Mouse (Mus musculus) left cerebral cortex, postnatal 4 days (tissue): Measurements from ENCODE around the gene Adrm1. TPM values are rescaled to one million over a fixed set of nuclear protein-coding genes. Genes with fewer than 3 reads are reported as not detected.

Experiments used
- DNase-seq: peaks from one replicate; pipeline ENCODE4 v3.0.0-alpha.2; 2022
- intact Hi-C: fragments of 180-260 bp; cut with DNase I; formaldehyde crosslinking; loops from one replicate; pipeline ENCODE4 v1.15.1; 2025
- microRNA-seq: library from miRNA; unstranded; fragments of <30 nt; microRNA quantifications from one replicate; pipeline ENCODE4 v1.2.0, GENCODE M21; 2022
- total RNA-seq, 2 experiments: library from RNA; stranded (reverse); gene quantifications; 2 replicates each; pipeline ENCODE4 v1.2.3; 2021

Gene Adrm1
- total RNA-seq, 2 experiments from 2014 or later: 117 to 118 TPM

DNA sequence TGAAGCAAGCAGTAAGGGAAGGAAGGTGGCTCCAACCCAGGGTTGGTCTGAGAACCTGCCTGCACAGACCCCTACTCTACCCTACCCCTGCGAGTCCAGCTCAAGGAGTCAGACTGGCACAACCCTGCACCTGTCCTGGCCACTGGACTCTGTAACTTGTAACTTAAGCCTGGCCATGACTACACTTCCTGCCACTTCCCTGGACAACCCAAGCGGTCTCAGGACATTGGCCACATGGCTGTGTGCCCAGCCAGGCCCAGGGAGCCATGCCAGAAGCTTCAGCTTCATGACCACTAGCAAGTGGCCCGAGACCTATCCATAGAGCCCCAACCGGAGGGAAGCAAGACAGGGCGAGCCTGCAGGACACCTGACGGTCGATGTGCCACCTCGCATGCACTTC, 46.3 kb downstream of the Adrm1 start:
- intact Hi-C loops: no loop called here
- DNase-seq: peak; percentile 54

DNA sequence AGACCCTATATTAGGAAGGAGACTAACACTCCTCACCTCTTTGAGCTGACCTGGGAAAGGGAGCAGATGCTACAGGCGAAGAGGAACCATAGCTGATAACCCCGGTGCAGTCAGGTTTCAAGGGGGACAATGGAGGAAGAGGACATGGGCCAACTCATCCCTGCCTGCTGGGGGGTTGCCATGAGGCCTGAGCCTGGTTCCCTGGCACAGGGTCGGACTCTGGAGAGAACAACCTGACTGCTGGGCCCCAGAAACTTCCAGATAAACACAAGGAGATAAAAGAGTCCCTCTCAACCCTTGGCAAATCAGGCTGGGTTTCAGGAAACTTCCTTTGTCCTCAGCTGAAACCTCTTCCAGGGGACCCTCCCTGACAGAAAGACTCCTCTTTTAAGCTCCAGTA, 47.0 kb downstream of the Adrm1 start:
- intact Hi-C loops: no loop called here
- DNase-seq: no peak

DNA sequence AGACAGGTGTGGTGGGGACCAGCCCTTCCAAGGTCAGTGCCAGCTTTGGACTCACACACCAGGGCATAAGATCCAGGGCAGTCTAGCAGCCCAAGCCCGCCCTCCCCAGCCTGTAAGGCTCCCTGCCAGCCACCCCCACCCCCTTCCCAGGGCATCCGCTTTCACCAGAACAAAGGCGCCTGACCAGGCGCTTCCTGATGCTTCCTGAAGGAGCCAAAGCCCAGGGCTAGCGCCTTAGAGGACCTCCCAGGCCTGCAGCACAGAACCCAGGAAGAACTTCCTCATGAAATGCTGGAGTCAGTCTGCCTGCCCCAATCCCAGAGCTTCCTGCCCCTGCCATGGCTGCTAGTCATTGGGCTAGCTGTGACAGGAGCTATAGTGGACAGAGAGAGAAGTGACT, 47.4 kb downstream of the Adrm1 start:
- peak; percentile 68 for DNase-seq
- intact Hi-C loops: no loop called here

DNA sequence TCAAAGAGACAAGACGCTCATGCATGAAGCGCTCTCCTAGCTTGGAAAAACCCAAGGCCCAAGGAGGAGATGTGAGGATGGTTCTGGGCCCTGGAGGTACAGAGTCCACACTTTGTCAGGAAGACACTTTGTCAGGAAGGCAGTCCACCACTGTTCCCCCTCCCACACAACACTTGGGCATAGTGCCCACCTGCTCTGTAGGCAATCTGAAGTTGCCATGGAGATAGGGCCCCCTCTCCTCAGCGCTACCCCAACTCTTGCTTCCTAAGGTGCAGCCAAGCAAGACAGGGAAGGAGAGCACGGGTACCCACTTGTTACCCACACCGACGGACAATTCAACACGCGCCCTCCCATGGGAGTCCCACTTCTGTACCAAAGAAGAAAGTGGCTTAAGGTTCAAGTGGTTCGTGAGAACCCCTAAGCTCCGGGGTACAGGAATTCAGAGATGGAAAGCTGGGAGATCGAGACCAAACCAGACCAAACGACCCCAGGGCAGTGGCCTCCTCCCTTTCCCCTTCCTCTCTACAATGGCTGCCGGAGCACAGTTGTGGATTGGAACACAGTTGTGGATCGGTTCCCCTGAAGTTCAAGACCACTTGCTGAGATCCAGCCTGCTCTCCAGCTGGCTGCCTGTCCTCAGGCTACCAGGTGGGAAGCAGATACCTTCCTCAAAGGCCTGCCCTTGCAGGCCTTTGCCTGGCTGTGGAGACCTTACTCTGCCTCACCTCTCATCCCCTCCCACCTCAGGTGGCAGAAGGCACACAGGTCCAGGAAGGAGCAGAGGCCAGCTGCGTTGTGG, 48.1 kb downstream of the Adrm1 start:
- intact Hi-C loops: no loop called here
- DNase-seq: peak; percentile 62

DNA sequence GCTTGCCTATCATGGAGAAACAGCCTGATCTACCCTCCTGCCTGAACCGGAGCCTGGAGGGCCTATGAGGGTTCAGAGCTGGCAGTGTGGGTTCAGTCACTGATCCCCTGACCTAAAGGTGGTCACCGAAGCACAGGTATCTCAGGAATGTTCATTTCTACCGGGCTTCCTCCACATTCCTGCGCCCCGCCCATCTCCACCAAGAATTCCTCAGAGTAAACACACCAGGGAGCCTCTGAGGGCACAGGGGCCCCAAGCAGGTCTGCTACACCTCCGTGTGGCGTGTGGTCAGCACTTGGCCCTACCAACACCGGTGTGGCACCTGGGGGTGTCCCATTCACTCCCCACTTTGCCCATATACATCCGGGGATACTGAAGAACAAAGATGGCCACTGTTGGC, 48.9 kb downstream of the Adrm1 start:
- intact Hi-C loops: no loop called here
- no peak for DNase-seq

DNA sequence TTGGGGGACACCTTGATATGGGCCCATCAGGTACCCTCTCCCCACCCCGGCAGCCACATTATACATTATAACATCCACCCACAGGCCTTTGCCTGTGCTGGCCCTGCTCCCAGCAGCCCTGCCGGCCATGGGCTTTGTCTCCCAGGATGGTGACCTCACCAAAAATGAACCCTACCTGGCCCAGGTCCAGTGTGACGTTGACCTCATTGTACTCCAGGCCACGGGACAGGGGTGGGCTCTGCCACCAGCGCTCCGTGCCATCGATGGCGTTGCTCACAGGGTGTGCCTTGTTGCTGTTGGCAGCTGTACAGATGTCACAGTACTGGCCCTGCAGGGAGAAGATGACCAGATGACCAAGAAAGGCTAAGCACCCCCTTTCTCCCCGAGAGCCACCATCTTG, 49.8 kb downstream of the Adrm1 start:
- intact Hi-C loops: no loop called here
- DNase-seq: no peak

DNA sequence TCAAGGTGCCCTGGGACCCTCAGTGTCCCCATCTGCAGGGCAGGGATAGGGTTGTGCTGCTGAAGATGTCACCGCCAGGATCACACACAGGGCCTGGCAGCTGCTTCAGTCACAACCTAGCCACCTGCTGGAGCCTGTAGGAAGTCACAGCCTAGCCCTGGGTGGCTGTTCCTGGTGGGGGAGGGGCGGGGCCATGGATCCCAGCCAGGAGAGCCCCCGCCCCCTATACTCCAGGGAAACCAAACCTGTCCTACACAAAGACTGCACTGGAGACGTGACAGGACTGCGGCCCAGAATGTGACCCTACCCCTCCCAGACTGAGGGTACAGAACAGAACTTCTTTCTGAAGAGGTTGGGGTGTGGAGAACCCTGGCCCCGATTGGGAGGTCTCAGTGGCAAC, 51.0 kb downstream of the Adrm1 start:
- DNase-seq: no peak
- intact Hi-C loops: no loop called here

GRCm38 (mm10) chr2:180224647-180225043, 53.4 kb downstream of the Adrm1 start:
- intact Hi-C loops: no loop called here
- DNase-seq: no peak

- no peak for DNase-seq
- intact Hi-C loops: no loop called here
These were observed 53.9 kb downstream of the Adrm1 start for GRCm38 (mm10) chr2:180225044-180225761.

Small RNA genes lying within 50 kb of the gene (microRNA-seq; reads per million reads assigned to microRNA genes)
- gene Mir7005: not detected

Other genes with a start within 250 kb of the Adrm1 start
- gene Taf4, start 194.8 kb upstream of the Adrm1 start, total RNA-seq: 10 to 100 TPM; 24.5 to 27.9 TPM
- 100 to 1,000 TPM; 199 to 202 TPM for gene Lsm14b, start 146.5 kb upstream of the Adrm1 start, total RNA-seq
- gene Psma7, start 129.1 kb upstream of the Adrm1 start, total RNA-seq: 100 to 1,000 TPM; 244 to 245 TPM
- gene Ss18l1, start 129.0 kb upstream of the Adrm1 start, total RNA-seq: 10 to 100 TPM; 59.2 to 60.9 TPM
- 10 to 100 TPM; 19.8 to 20.5 TPM for gene Mtg2, start 100.9 kb upstream of the Adrm1 start, total RNA-seq
- gene Hrh3, start 67.0 kb upstream of the Adrm1 start, total RNA-seq: 10 to 100 TPM; 16.6 to 17.4 TPM
- gene Osbpl2, start 52.2 kb upstream of the Adrm1 start, total RNA-seq: 10 to 100 TPM; 61.9 to 64.5 TPM
- 1 to 10 TPM; 6.3 to 6.5 TPM for gene Lama5, start 54.4 kb downstream of the Adrm1 start, total RNA-seq
- 100 to 1,000 TPM; 616 to 687 TPM for gene Rps21, start 85.9 kb downstream of the Adrm1 start, total RNA-seq
- gene Cables2, start 102.0 kb downstream of the Adrm1 start, total RNA-seq: 10 to 100 TPM; 47.2 to 48.6 TPM
- gene Rbbp8nl, start 118.4 kb downstream of the Adrm1 start, total RNA-seq: not detected
- not detected for gene Gata5, start 163.2 kb downstream of the Adrm1 start, total RNA-seq